In the genomic region with DNA sequence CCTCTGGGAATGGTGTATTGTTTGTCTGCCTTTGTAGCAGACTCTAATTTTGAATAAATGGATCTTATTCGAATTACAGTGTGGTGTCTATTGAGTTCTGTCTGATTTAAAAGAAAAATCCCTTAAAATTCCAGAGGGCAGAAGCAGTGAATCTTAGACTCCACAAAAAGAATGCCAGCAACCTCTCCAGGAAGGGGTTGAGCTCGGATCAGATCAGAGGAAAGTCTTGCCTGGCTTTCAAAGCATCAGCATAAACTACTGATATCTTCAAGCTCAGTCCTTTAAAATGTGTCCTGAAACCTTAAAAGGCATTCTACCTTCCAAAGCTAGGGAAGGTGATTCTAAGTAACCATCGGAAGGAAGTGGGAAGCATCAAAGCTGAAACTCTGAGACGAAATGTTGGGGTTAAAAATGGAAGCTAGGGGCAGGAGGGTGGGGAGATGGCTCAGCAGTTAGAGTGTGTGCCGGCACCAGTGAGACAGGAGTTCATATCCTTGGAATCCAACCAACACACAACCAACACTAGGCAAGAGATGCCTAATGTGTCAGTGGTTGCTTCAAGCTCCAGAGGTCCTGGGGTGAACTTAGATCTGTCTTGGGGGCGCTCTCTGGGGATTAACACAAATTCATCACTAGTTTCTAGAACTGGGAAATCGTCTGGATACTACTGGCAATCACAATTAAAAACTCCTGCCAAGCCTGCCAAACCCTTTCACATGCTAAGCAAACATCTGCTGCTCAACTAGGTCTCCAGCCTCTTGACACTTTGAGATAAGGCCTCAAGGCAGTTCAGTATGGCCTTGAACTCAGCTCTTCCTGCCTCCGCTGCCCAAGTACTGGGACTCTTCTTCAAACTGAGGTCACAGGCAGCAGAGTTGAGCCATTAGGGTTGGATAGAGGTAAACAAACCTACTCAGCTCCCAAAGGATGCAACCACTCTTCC, we compare ENCODE assay signal across 17 mouse cellular contexts. TPM values are rescaled to one million over a fixed set of nuclear protein-coding genes. Genes with fewer than 3 reads are reported as not detected.
"Had no signal": no experiment of that assay in that cellular context is flagged by ENCODE, and none has a peak within 500 bp of the region (broad histone marks: within the 10 kb centered on the region; RNA-seq: fewer than 3 reads in every experiment).

No protein-coding gene starts in this region.

- H3K9me3 ChIP-seq: limb, embryonic 10.5 days; neural tube, embryonic 12.5 days had no signal

- DNase-seq: kidney, adult 9 months; lung, adult 18-20 months; midbrain, embryonic 14.5 days; right cerebral cortex, postnatal 14 days; thymus, postnatal 36 days had no signal

- ATAC-seq: intestine, postnatal 0 days had no signal

- H3K4me1 ChIP-seq: neural tube, embryonic 12.5 days had no signal

- H3K9ac ChIP-seq: neural tube, embryonic 12.5 days had no signal

- H3K27me3 ChIP-seq: neural tube, embryonic 12.5 days had no signal

- H3K4me3 ChIP-seq: left cerebral cortex, adult 2 months; limb, embryonic 10.5 days; neural tube, embryonic 12.5 days had no signal

- H3K27ac ChIP-seq: kidney, postnatal 0 days; left cerebral cortex, adult 2 months; limb, embryonic 10.5 days; neural tube, embryonic 12.5 days had no signal

- H3K36me3 ChIP-seq: limb, embryonic 10.5 days; neural tube, embryonic 12.5 days had no signal

- H3K4me2 ChIP-seq: neural tube, embryonic 12.5 days had no signal

RNA-seq across cellular contexts. Expression of a gene that starts 5.5 kb away (rescaled TPM):
- total RNA-seq: layer of hippocampus, adult 8-10 months; layer of hippocampus, postnatal 25 days; left cerebral cortex, adult 2 months; left cerebral cortex, postnatal 14 days; monocyte, adult 5-6 weeks; neutrophil, adult 5-6 weeks had no signal
- polyA plus RNA-seq: intestine, postnatal 0 days; limb, embryonic 10.5 days; lung, embryonic 16.5 days; midbrain, embryonic 14.5 days; neural tube, embryonic 12.5 days; stomach, embryonic 16.5 days had no signal
